Mouse (Mus musculus) embryonic facial prominence, embryonic 11.5 days (tissue): ENCODE measurements around the gene Mllt11. TPM values are rescaled to one million over a fixed set of nuclear protein-coding genes. Genes with fewer than 3 reads are reported as not detected.

Source experiments
- ATAC-seq: fragments of 200-750 bp; cut with Nextera tagmentation; replicated peaks from 2 replicates; pipeline ENCODE4 v1.8.0; 2017; ENCODE audit warnings: low read depth; ENCODE audit not compliant: insufficient number of reproducible peaks, low FRiP score, low TSS enrichment
- DNase-seq: peaks from one replicate; pipeline ENCODE4 v3.0.0-alpha.2; 2015; ENCODE audit warnings: low spot score
- H3K27ac ChIP-seq: fragments of 300-500 bp; sonication (generic); replicated peaks from 2 replicates; pipeline ENCODE4 v1.5.1; 2014; ENCODE audit warnings: mild to moderate bottlenecking, low read depth, low read length, control low read depth
- H3K27me3 ChIP-seq: fragments of 300-500 bp; sonication (generic); 2 replicates; pipeline ENCODE4 v1.6.1; 2014; ENCODE audit warnings: mild to moderate bottlenecking, low read length, moderate library complexity, mixed read lengths; ENCODE audit not compliant: control insufficient read depth, insufficient read depth
- H3K36me3 ChIP-seq: fragments of 300-500 bp; sonication (generic); replicated peaks from 2 replicates; pipeline ENCODE4 v1.6.1; 2014; ENCODE audit warnings: low read depth, mild to moderate bottlenecking, low read length, moderate library complexity, mixed read lengths; ENCODE audit not compliant: control insufficient read depth, insufficient read depth
- H3K4me1 ChIP-seq: fragments of 300-500 bp; sonication (generic); 2 replicates; pipeline ENCODE4 v1.6.1; 2014; ENCODE audit warnings: low read length, mixed read lengths; ENCODE audit not compliant: control insufficient read depth, insufficient read depth
- H3K4me2 ChIP-seq: fragments of 300-500 bp; sonication (generic); 2 replicates; pipeline ENCODE4 v1.6.1; 2014; ENCODE audit warnings: low read depth, mild to moderate bottlenecking, control low read depth, low read length, moderate library complexity
- H3K4me3 ChIP-seq: fragments of 300-500 bp; sonication (generic); 2 replicates; pipeline ENCODE4 v1.5.1; 2014; ENCODE audit warnings: low read depth, low read length, control low read depth
- H3K9ac ChIP-seq: fragments of 300-500 bp; sonication (generic); replicated peaks from 2 replicates; pipeline ENCODE4 v1.6.1; 2014; ENCODE audit warnings: mild to moderate bottlenecking, control low read depth, low read length
- H3K9me3 ChIP-seq: fragments of 300-500 bp; sonication (generic); replicated peaks from 2 replicates; pipeline ENCODE4 v1.6.1; 2016; ENCODE audit warnings: mild to moderate bottlenecking, low read length, inconsistent platforms, mixed read lengths; ENCODE audit not compliant: control insufficient read depth
- WGBS: fragments of 180-500 bp; shearing (Covaris S2); extraction: QIAGEN DNeasy Blood & Tissue Kit; methylation state at CpG from one replicate; pipeline ENCODE4 v1.1.7; 2014; 5-methylcytosine and 5-hydroxymethylcytosine counted together
- polyA plus RNA-seq: library from polyadenylated mRNA; unstranded; fragments of >200 nt; fragmentation: Nextera tagmentation; extraction: Ambion mirVana; gene quantifications from 2 replicates; pipeline ENCODE4 v1.2.1, GENCODE M21; 2014

Gene Mllt11
- polyA plus RNA-seq, 1 experiment from 2014 or later: 52.9 TPM

DNA sequence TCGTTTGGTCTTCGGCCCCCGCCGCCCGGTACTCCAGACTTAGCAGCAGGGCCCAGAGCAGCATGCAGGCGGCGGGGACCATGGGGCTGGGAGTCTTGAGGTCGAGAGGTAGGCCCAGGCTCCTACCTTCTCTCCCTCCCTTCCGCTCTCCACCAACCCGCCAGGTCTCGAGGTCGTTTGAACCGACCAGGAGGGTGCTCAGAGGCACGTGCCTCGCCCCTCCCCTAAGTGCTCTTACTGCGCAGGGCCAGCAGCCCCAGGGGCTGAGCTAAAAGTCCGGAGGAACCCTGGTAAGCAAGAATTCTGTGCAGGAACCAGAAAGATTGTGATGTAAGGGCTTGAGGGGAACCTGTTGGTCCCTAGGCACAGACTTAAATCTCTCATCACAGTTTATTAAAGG, 8.9 kb upstream of the Mllt11 start:
- Histone ChIP-seq H3K27me3 (no peaks in the 10 kb centered on the region), H3K9ac (peak overlapping the region; percentile 37), H3K4me1 (no peaks in the 10 kb centered on the region; the same call in 1 of the 2 replicates), H3K9me3 (no peaks in the 10 kb centered on the region), H3K27ac (no peak overlapping the region), H3K4me3 (no peak overlapping the region), H3K4me2 (peak overlapping the region; percentile 13; the same call in 1 of the 2 replicates), H3K36me3 (no peaks in the 10 kb centered on the region; the same call in 1 of the 2 replicates)
- ATAC-seq (0 out of 2 replicates have a peak, but pooled peaks have one; percentile 32), DNase-seq (no peak)
- WGBS: 34% methylated on average over 17 of the region's 17 CpGs

DNA sequence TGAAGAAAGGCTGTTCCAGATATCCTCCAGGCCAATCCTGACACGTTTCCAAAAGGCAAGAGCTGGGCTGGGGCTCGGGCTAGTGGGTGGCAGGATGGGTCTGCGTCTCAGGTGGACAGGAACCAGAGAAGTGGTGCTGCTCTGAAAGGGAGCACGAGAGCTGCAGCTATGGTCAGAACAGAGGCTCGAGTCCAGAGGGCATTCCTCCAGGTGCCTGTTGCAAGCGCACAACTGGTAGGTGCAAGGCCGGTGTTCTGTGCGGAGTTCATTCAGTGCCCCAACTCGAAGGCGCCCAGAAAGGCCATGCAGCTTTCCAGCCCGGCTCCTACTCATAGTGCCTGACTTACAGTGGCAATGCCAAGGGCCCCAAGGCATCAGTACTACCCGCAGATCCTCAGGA, 8.0 kb upstream of the Mllt11 start:
- no peaks in the 10 kb centered on the region; the same call in 1 of the 2 replicates for H3K4me1 ChIP-seq
- ATAC-seq: no peak
- H3K36me3 ChIP-seq: no peaks in the 10 kb centered on the region; the same call in 1 of the 2 replicates
- no peaks in the 10 kb centered on the region for H3K27me3 ChIP-seq
- H3K27ac ChIP-seq: no peak overlapping the region
- 90% methylated on average over 12 of the region's 12 CpGs for WGBS
- H3K4me2 ChIP-seq: no peak overlapping the region
- no peak overlapping the region for H3K9ac ChIP-seq
- no peaks in the 10 kb centered on the region for H3K9me3 ChIP-seq
- DNase-seq: no peak
- no peak overlapping the region for H3K4me3 ChIP-seq

DNA sequence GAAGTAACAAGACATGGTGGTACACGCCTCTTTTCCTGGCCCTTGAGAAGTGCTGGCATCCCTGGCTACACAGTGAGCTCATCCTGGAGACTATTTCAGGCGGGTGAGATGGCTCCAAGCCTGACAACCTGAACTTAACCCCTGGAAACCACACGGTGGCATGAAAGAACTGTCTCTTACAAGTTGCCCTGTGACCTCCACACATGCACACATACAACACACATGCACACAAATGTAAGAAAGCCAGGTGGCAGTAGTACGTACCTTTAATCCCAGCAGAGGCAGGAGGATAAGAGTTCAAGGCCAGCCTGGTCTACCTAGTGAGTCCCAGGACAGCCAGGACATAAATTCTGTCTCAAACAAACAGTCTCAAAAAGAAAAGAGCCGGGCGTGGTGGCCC, 7.1 kb upstream of the Mllt11 start:
- Histone ChIP-seq H3K9me3 (no peaks in the 10 kb centered on the region), H3K9ac (no peak overlapping the region), H3K36me3 (no peaks in the 10 kb centered on the region; the same call in 1 of the 2 replicates), H3K27ac (no peak overlapping the region), H3K4me2 (no peak overlapping the region), H3K4me1 (no peaks in the 10 kb centered on the region; the same call in 1 of the 2 replicates), H3K27me3 (no peaks in the 10 kb centered on the region), H3K4me3 (no peak overlapping the region)
- ATAC-seq (no peak), DNase-seq (no peak)
- WGBS: 86% methylated on average over 6 of the region's 6 CpGs

DNA sequence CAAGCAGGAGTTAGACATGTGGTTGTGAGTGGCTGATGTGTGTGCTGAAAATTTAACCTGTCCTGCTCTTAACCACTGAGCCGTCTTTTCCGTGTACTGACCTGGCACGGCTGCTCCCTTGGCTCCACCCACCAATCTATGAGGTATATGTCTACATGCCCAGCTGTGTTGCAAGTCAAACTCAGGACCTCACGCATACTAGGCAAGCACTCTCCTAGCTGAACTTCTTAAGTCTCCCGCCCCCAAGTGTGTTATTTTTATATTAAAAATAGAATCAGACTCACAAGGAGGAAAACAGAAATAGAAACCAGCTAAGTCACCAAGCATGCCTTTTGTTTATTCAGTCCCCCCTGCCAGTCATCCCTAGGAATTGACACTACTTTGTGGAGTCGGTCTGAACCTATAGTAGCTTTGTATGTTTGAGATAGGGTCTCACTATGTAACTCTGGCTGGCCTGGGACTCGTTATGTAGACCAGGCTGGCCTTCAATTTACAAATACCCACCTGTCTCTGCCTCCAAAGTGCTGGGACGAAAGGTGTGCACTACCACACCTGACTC, 5.6 kb upstream of the Mllt11 start:
- DNase-seq (no peak), ATAC-seq (no peak)
- H3K9me3 ChIP-seq: no peaks in the 10 kb centered on the region
- WGBS: 90% methylated on average over 8 of the region's 8 CpGs
- H3K9ac ChIP-seq: no peak overlapping the region
- H3K4me2 ChIP-seq: no peak overlapping the region
- no peaks in the 10 kb centered on the region; the same call in 1 of the 2 replicates for H3K4me1 ChIP-seq
- peaks cover 4% of the 10 kb centered on the region; the same call in 1 of the 2 replicates for H3K36me3 ChIP-seq
- no peak overlapping the region for H3K27ac ChIP-seq
- H3K4me3 ChIP-seq: no peak overlapping the region
- H3K27me3 ChIP-seq: no peaks in the 10 kb centered on the region

DNA sequence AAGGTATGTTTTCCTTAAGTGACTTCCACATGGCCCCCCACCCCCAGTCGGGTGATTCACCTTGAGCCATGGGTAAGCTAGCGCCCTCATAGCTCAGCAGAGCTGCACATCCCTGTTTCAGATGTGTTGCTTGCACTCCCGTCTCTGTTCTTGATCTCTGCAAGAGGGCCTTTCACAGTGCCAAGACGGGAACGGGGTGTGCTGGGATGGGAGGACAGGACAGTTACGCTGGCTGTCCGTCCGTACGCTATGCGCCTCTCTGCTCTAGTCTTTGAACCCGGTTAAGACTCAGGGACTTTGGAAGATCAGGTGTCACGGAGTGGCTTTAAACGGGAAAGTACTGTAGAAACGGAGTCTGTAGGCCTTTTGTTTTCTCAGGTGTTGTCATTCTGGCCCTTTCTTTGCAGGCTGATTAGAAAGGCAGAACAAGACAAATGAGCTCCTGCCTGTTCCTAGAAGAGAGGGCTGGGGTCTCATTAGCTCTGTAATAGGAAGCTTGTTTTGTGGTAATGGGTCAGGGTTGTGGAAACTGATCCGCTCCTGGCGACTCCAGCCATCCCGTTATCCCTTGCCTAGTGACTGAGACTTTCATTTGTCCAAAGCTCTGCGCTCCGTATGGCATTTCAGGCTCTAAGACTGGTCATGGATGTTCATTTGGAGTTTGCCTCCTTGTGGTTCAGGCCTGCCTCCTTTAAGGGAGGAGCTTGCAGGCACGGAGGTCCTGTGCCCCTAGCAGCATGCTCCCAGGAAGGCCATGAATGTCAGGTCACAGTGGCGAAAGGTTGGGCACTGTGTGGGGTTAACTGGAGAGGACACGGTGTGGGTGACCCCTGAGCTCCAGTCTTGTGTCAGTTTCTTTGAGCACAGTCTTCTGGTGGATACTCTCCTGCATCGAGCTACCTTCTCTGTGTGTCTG, 3.7 kb upstream of the Mllt11 start:
- no peaks in the 10 kb centered on the region for H3K9me3 ChIP-seq
- H3K4me3 ChIP-seq: no peak overlapping the region
- H3K36me3 ChIP-seq: peaks cover 4% of the 10 kb centered on the region; the same call in 1 of the 2 replicates
- no peaks in the 10 kb centered on the region for H3K27me3 ChIP-seq
- peaks cover 4% of the 10 kb centered on the region for H3K4me1 ChIP-seq
- DNase-seq: no peak
- WGBS: 54% methylated on average over 23 of the region's 23 CpGs
- ATAC-seq: no peak
- H3K9ac ChIP-seq: no peak overlapping the region
- H3K4me2 ChIP-seq: no peak overlapping the region
- H3K27ac ChIP-seq: no peak overlapping the region

DNA sequence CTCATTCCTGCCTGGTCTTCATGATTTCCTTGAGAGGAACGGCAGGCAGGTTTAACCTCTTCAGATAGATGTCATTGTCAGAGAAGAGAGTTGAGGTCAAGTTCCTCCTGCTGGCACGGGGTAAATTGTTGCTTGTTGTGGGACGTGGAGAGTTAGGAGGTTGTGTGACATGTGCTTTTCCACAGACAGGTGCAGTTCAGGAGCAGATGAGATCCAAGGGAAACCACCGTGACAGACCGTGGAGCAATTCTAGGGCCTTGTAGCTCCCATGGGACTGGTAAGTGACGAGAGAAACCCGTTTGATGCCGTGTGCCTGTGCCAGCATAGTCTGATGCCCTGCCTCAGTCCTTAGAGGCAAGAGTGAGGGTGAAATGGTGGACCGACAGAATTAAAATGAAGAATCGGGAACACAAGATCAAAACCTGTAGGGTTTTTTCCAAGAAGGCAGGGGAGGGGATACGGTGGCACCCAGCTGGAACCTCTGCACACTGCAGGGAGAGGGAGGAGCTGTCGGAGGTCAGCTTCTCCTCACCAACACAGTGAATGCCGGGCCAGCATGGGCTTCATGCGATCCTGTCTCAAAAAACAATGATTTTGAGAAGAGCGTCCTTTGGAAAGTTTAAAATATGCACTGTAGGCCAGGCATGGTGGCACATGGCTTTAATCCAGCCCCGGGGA, 1.5 kb upstream of the Mllt11 start:
- no peak for ATAC-seq
- H3K36me3 ChIP-seq: peaks cover 4% of the 10 kb centered on the region; the same call in 1 of the 2 replicates

DNA sequence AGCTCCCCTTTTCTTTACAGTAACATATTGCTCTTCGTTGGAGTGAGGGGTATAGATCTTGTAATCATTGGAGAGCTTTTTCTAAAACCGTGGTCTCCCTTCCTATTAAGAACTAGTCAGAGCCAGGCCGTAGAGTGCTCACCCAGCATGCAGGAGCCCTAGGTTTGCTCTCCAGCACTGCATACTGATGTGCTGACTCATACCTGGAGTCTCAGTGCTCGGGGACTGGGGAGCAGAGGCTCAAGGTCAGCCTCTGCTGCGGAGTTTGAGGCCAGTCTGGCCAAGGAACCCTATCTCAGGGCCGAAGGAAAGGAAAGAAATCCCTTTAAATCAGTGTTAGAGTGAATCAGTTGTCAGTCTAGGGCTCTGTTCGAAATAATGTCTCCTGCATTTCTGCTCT, 800 bp upstream of the Mllt11 start:
- 88% methylated on average over 7 of the region's 7 CpGs for WGBS
- H3K36me3 ChIP-seq: peaks cover 4% of the 10 kb centered on the region; the same call in 1 of the 2 replicates
- H3K4me2 ChIP-seq: no peak overlapping the region
- H3K4me3 ChIP-seq: no peak overlapping the region
- H3K27me3 ChIP-seq: no peaks in the 10 kb centered on the region
- H3K9me3 ChIP-seq: no peaks in the 10 kb centered on the region
- DNase-seq: no peak
- no peak overlapping the region for H3K27ac ChIP-seq
- no peak overlapping the region for H3K9ac ChIP-seq
- peaks cover 4% of the 10 kb centered on the region for H3K4me1 ChIP-seq
- no peak for ATAC-seq

More for the DNA sequence above, 1.5 kb upstream of the Mllt11 start:
- WGBS: 87% methylated on average over 16 of the region's 16 CpGs
- Histone ChIP-seq H3K27ac (no peak overlapping the region), H3K4me1 (peaks cover 4% of the 10 kb centered on the region), H3K27me3 (no peaks in the 10 kb centered on the region), H3K9ac (no peak overlapping the region), H3K4me3 (no peak overlapping the region), H3K4me2 (no peak overlapping the region), H3K9me3 (no peaks in the 10 kb centered on the region)
- DNase-seq: no peak
